Mouse (Mus musculus) adipocyte (in vitro differentiated cells): ENCODE data around the gene Wwc1.
"Not testable (repeated sequence)": the region's sequence is repeated elsewhere in the genome, so short reads cannot be mapped to it uniquely, and the experiment has no call there.

ENCODE experiments used
- DNase-seq: peaks from one replicate; pipeline ENCODE4 v3.0.0-alpha.2; 2016; ENCODE audit warnings: low spot score

Gene Wwc1

GRCm38 (mm10) chr11:35837156-35838126 is 142.9 kb downstream of the Wwc1 start:
- DNase-seq: peak; percentile 8

GRCm38 (mm10) chr11:35834022-35834760 is 146.1 kb downstream of the Wwc1 start, which contains the start of gene Rars:
Gene Rars, minus strand, starts transcription at chr11:35834506.
- peak; percentile 98 for DNase-seq

- no peak for DNase-seq
Measured at GRCm38 (mm10) chr11:35833270-35833669, 147.1 kb downstream of the Wwc1 start.

GRCm38 (mm10) chr11:35832139-35832538 is 148.2 kb downstream of the Wwc1 start:
- DNase-seq: no peak

DNA sequence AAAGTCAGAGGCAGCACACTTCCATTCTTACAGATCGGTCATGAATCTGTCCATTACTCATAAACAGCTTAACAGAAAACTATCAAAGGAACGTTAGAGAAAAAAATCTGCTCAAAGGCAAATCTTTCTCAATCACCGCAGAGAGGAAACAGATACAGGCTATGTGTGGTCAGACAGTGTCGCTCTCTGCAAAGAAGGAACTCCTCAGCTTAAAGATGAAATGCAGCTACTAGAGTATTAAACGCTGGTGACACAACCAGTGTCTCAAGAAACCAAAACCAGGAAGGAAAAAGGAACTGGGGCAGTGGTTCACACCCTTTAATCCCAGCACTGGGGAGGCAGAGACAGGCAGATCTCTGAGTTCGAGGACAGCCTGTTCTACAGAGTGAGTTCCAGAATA is 152.6 kb downstream of the Wwc1 start:
- no peak for DNase-seq

DNA sequence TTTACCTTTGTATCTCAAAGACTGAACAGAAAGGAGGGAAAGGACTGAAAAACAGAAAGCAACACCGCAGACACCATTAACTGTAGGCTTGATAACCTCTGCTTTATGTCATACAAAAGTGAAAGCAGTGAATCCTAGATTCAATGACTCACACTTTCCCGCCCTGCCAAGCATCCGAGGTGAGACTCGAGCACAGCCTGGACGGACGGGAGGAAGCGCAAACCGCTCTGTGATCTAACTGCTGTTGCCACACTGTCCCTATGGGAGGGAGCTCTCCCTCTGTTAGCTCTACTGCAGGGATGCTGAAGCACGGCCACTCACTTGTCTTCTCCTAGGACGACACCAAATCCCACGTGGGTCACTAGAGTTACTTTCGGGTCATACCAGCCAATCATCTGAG is 164.0 kb downstream of the Wwc1 start:
- DNase-seq: no peak

GRCm38 (mm10) chr11:35811458-35811857 is 168.9 kb downstream of the Wwc1 start:
- DNase-seq: no peak

DNA sequence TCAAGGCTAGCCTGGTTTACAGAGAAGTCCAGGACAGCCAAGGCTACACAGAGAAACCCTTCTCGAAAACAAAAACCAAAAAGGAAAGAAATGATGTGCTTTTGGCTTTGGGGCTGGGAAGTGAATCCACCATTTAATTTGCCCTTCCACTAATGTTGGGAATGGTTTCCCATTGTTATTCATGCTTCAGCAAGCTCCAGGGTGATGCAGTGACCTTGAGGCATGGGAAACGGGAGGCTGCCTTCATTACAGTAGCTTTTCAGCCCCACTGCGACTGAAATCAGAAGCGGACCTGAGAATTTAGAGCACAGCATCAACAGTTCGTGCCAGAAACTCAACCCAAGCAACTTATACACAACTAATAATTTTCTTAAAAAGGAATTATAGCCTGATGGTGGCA is 179.0 kb downstream of the Wwc1 start:
- no peak for DNase-seq

DNA sequence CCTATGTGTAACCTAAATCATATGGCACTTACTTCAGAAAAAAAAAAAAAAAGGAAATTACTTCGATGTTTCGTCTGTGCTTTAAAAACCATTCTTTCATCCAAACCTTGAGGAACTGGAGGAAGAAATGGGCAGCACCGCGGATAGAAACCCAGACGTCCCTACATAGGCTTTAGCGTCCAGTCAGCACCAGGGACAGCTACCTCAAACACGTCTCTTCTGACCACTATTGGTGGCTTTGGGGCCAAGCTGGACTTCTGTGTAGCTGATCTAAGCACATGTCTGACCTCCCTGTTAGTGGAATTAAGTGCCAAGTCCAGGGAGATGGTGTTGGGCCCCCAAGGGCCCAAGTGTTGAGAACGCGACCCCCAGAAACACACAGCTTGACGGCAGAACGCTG is 181.5 kb downstream of the Wwc1 start, which contains the start of gene Fbll1:
TSS of gene Fbll1 (minus strand) at position 11 of the 400 bp plus-strand sequence.
- DNase-seq: peak; percentile 70

GRCm38 (mm10) chr11:35798495-35798820 is 181.9 kb downstream of the Wwc1 start:
- DNase-seq: no peak

- DNase-seq: no peak
Measured at GRCm38 (mm10) chr11:35797751-35798494, 182.4 kb downstream of the Wwc1 start.

GRCm38 (mm10) chr11:35792800-35793199 is 187.5 kb downstream of the Wwc1 start:
- DNase-seq: not testable (repeated sequence)

- peak; percentile 32 for DNase-seq
Measured at GRCm38 (mm10) chr11:35788443-35788842, 191.9 kb downstream of the Wwc1 start.
